Mouse (Mus musculus): ENCODE measurements around the gene Apol7a.
"Not testable (repeated sequence)": the region's sequence is repeated elsewhere in the genome, so short reads cannot be mapped to it uniquely, and the experiment has no call there.

Gene Apol7a

GRCm38 (mm10) chr15:77399027-77399426 lies at the start of gene Apol7a:
Gene Apol7a, minus strand, starts transcription at chr15:77399110.
- peak; percentile 84 for DNase-seq (ENCODE audit: low read depth, low spot score)

GRCm38 (mm10) chr15:77447392-77447791 lies 48.5 kb upstream of the Apol7a start, which contains the start of gene Apol7b:
Gene Apol7b, minus strand, starts transcription at chr15:77447492.
- DNase-seq (ENCODE audit: low read depth, low spot score), result not testable (repeated sequence)

GRCm38 (mm10) chr15:77445668-77446067 lies 46.8 kb upstream of the Apol7a start:
- not testable (repeated sequence) for DNase-seq (ENCODE audit: low read depth, low spot score)

GRCm38 (mm10) chr15:77444746-77445145 lies 45.8 kb upstream of the Apol7a start:
- DNase-seq (ENCODE audit: low read depth, low spot score), result not testable (repeated sequence)

GRCm38 (mm10) chr15:77428690-77429448 lies 30.0 kb upstream of the Apol7a start:
- not testable (repeated sequence) for DNase-seq (ENCODE audit: low read depth, low spot score)

- DNase-seq (ENCODE audit: low read depth, low spot score), result peak; percentile 15
Measured at GRCm38 (mm10) chr15:77422925-77423324, 24.0 kb upstream of the Apol7a start.

- DNase-seq (ENCODE audit: low read depth, low spot score), result not testable (repeated sequence)
Measured at GRCm38 (mm10) chr15:77419657-77420056, 20.7 kb upstream of the Apol7a start.

GRCm38 (mm10) chr15:77416655-77417333 lies 17.9 kb upstream of the Apol7a start:
- not testable (repeated sequence) for DNase-seq (ENCODE audit: low read depth, low spot score)

- DNase-seq (ENCODE audit: low read depth, low spot score), result not testable (repeated sequence)
Measured at GRCm38 (mm10) chr15:77415653-77416052, 16.7 kb upstream of the Apol7a start.

- peak; percentile 52 for DNase-seq (ENCODE audit: low read depth, low spot score)
Measured at GRCm38 (mm10) chr15:77412695-77413094, 13.8 kb upstream of the Apol7a start.

GRCm38 (mm10) chr15:77411035-77411434 lies 12.1 kb upstream of the Apol7a start, which contains the start of gene Apol9a:
Gene Apol9a, minus strand, starts transcription at chr15:77411135.
- not testable (repeated sequence) for DNase-seq (ENCODE audit: low read depth, low spot score)

- DNase-seq (ENCODE audit: low read depth, low spot score), result peak; percentile 61
Measured at GRCm38 (mm10) chr15:77406370-77406769, 7.5 kb upstream of the Apol7a start.

- peak; percentile 98 for DNase-seq (ENCODE audit: low read depth, low spot score)
Measured at GRCm38 (mm10) chr15:77397450-77398132, 1.3 kb downstream of the Apol7a start.

- DNase-seq (ENCODE audit: low read depth, low spot score), result not testable (repeated sequence)
Measured at GRCm38 (mm10) chr15:77393832-77394231, 5.1 kb downstream of the Apol7a start.

- DNase-seq (ENCODE audit: low read depth, low spot score), result peak; percentile 11
Measured at GRCm38 (mm10) chr15:77387462-77387861, 11.4 kb downstream of the Apol7a start.

- peak; percentile 66 for DNase-seq (ENCODE audit: low read depth, low spot score)
Measured at GRCm38 (mm10) chr15:77384340-77385030, 14.4 kb downstream of the Apol7a start.

GRCm38 (mm10) chr15:77382880-77383279 lies 16.0 kb downstream of the Apol7a start:
- no peak for DNase-seq (ENCODE audit: low read depth, low spot score)

GRCm38 (mm10) chr15:77382271-77382850 lies 16.5 kb downstream of the Apol7a start:
- no peak for DNase-seq (ENCODE audit: low read depth, low spot score)

GRCm38 (mm10) chr15:77381481-77381880 lies 17.4 kb downstream of the Apol7a start:
- no peak for DNase-seq (ENCODE audit: low read depth, low spot score)

GRCm38 (mm10) chr15:77379921-77380320 lies 19.0 kb downstream of the Apol7a start:
- peak; percentile 84 for DNase-seq (ENCODE audit: low read depth, low spot score)

GRCm38 (mm10) chr15:77377419-77377818 lies 21.5 kb downstream of the Apol7a start:
- DNase-seq (ENCODE audit: low read depth, low spot score), result no peak
